In the genomic region with DNA sequence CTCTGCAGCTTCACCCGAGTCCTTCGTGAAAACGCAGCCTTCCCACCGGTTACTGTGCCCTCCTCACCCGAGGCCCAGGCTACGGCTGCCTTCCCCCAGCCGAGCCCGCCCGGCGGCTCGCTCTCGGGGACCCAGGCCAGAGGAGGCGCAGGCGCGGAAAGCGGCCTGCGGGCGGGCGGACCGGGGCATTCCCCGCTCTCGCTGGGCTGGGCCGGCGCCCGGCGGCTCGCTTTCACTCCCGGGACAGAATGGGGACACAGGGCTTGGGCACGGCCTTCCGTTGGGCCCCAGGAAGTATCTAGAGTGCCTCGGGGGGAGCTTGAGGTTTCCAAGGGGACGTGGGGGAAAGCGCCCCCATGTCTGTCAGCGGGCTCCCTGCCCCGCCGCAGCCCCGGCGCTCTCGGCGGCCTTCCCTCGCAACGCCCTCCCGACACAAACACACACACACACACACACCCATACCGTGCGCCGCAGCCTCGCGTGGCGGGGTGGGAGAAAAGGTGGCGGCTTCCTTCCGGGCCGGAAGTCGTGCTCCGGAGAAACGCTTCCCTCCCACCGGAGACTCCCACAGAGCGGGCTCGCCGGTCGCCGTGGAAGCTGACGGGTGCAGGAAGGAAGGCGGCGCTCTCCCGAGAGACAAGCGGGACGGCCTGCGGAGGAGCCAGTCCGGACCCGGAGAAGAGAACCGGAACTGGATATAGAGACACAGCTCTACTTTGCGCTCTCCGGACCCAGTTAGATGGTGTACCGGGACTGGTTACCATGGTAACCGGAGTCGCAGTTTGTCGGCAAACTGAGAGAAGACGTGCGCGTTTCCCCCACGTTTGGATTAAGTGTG, we compare ENCODE assay signal across 8 mouse cellular contexts. TPM values are rescaled to one million over a fixed set of nuclear protein-coding genes. Genes with fewer than 3 reads are reported as not detected.
DNase-seq lines count a peak whose midpoint lies in the region; ATAC-seq and TF ChIP-seq lines count a peak whose summit lies in the region.

Gene Pih1d2 (plus strand): TSS at position 556 of the 838 bp plus-strand sequence.
Gene Nkapd1 (minus strand): TSS at position 699 of the 838 bp plus-strand sequence.

- TF ChIP-seq POLR2A in bone marrow macrophage, adult 2 months (IDR thresholded peaks at IDR 0.05; ENCODE audit: borderline replicate concordance, low read depth, low read length), result 0 out of 2 replicates have a peak, but pooled peaks have one; percentile 49
- peak; percentile 83 for TF ChIP-seq POLR2A in embryonic fibroblast, embryonic 13.5 days (IDR thresholded peaks at IDR 0.05; ENCODE audit: low read depth, low read length)
- TF ChIP-seq POLR2A in liver, adult 2 months (IDR thresholded peaks at IDR 0.05; ENCODE audit: extremely low read depth, insufficient read depth, low read length), result peak; percentile 55; the same call in 1 of the 2 replicates
- peak; percentile 72 for TF ChIP-seq POLR2A in myocyte (IDR thresholded peaks at IDR 0.05; ENCODE audit: insufficient read length, low read depth)

- H3K79me2 ChIP-seq in liver, adult 2 months (ENCODE audit: control insufficient read depth, insufficient read depth, low read length), result peaks cover 3% of the 10 kb centered on the region; the same call in 1 of the 2 replicates
- peaks cover 33% of the 10 kb centered on the region for H3K79me2 ChIP-seq in myocyte (ENCODE audit: control insufficient read depth, insufficient read depth)

- no peaks in the 10 kb centered on the region for H3K27me3 ChIP-seq in heart, embryonic 10.5 days (ENCODE audit: insufficient read depth, poor library complexity, severe bottlenecking)
- no peaks in the 10 kb centered on the region for H3K27me3 ChIP-seq in kidney, embryonic 15.5 days
- no peaks in the 10 kb centered on the region for H3K27me3 ChIP-seq in liver, adult 2 months (ENCODE audit: control insufficient read depth, insufficient read depth, low read length)
- H3K27me3 ChIP-seq in myocyte (ENCODE audit: control insufficient read depth, insufficient read depth, insufficient read length), result no peaks in the 10 kb centered on the region
- H3K27me3 ChIP-seq in splenic B cell, adult 2 months (ENCODE audit: control insufficient read depth, insufficient read depth, low read length, poor library complexity, severe bottlenecking), result no peaks in the 10 kb centered on the region

- peak; percentile 95 for ATAC-seq in kidney, embryonic 15.5 days (replicated peaks; ENCODE audit: low FRiP score)

- no peak for TF ChIP-seq CTCF in bone marrow macrophage, adult 2 months (IDR thresholded peaks at IDR 0.05; ENCODE audit: low read depth, low read length)
- no peak for TF ChIP-seq CTCF in embryonic fibroblast, embryonic 13.5 days (IDR thresholded peaks at IDR 0.05; ENCODE audit: borderline replicate concordance, insufficient read depth, low read length)
- no peak for TF ChIP-seq CTCF in liver, adult 2 months (IDR thresholded peaks at IDR 0.05; ENCODE audit: low read depth, low read length)

- no peaks in the 10 kb centered on the region for H3K9me3 ChIP-seq in heart, embryonic 10.5 days
- H3K9me3 ChIP-seq in kidney, embryonic 15.5 days (replicated peaks), result no peaks in the 10 kb centered on the region

- peaks cover 32% of the 10 kb centered on the region for H3K36me3 ChIP-seq in heart, embryonic 10.5 days
- peaks cover 34% of the 10 kb centered on the region for H3K36me3 ChIP-seq in kidney, embryonic 15.5 days
- H3K36me3 ChIP-seq in liver, adult 2 months (ENCODE audit: control insufficient read depth, insufficient read depth, low read length), result peaks cover 19% of the 10 kb centered on the region; the same call in 1 of the 2 replicates
- H3K36me3 ChIP-seq in myocyte (ENCODE audit: control insufficient read depth, insufficient read depth), result peaks cover 23% of the 10 kb centered on the region
- H3K36me3 ChIP-seq in splenic B cell, adult 2 months (ENCODE audit: control insufficient read depth, insufficient read depth, low read length, poor library complexity, severe bottlenecking), result peaks cover 4% of the 10 kb centered on the region; the same call in 1 of the 2 replicates

- H3K27ac ChIP-seq in bone marrow macrophage, adult 2 months (ENCODE audit: insufficient read depth, low read depth, low read length), result peak within 1 kb of the TSS; percentile 84
- H3K27ac ChIP-seq in embryonic fibroblast, embryonic 13.5 days (ENCODE audit: insufficient read depth, low read length), result peak within 1 kb of the TSS; percentile 75
- peak within 1 kb of the TSS; percentile 94 for H3K27ac ChIP-seq in heart, embryonic 10.5 days
- H3K27ac ChIP-seq in kidney, embryonic 15.5 days, result peak within 1 kb of the TSS; percentile 98
- H3K27ac ChIP-seq in liver, adult 2 months (replicated peaks; ENCODE audit: insufficient read depth, low read depth, low read length), result peak within 1 kb of the TSS; percentile 82

- under 1% methylated on average over 81 of the region's 81 CpGs for whole genome bisulfite sequencing in heart, embryonic 10.5 days
- under 1% methylated on average over 80 of the region's 81 CpGs for WGBS in kidney, embryonic 15.5 days
- WGBS in liver, adult 2 months, result under 1% methylated on average over 78 of the region's 81 CpGs

- peak within 1 kb of the TSS; percentile 80 for H3K4me3 ChIP-seq in bone marrow macrophage, adult 2 months (ENCODE audit: insufficient read depth, low read length)
- peak within 1 kb of the TSS; percentile 87 for H3K4me3 ChIP-seq in embryonic fibroblast, embryonic 13.5 days (ENCODE audit: insufficient read depth, low read length)
- H3K4me3 ChIP-seq in heart, embryonic 10.5 days, result peak within 1 kb of the TSS; percentile 91
- peak within 1 kb of the TSS; percentile 99 for H3K4me3 ChIP-seq in kidney, embryonic 15.5 days (replicated peaks)
- peak within 1 kb of the TSS; percentile 67 for H3K4me3 ChIP-seq in liver, adult 2 months (ENCODE audit: insufficient read depth, low read depth, low read length)
- peak within 1 kb of the TSS; percentile 78 for H3K4me3 ChIP-seq in myocyte

- H3K9ac ChIP-seq in kidney, embryonic 15.5 days, result peak within 1 kb of the TSS; percentile 99
- H3K9ac ChIP-seq in liver, adult 2 months (ENCODE audit: low read depth, low read length), result peak within 1 kb of the TSS; percentile 73

- DNase-seq in A20 (ENCODE audit: low read depth, low spot score), result peak; percentile 96
- DNase-seq in heart, embryonic 10.5 days (ENCODE audit: low spot score), result peak; percentile 94
- DNase-seq in liver, adult 2 months (ENCODE audit: extremely low read depth, low read depth, low spot score), result peak; percentile 82
- DNase-seq in splenic B cell, adult 2 months (ENCODE audit: low read depth, low spot score), result peak; percentile 94

- peak within 1 kb of the TSS; percentile 83 for H3ac ChIP-seq in myocyte (ENCODE audit: control insufficient read depth, insufficient read length)

- H3K4me2 ChIP-seq in kidney, embryonic 15.5 days, result peak within 1 kb of the TSS; percentile 60
- H3K4me2 ChIP-seq in myocyte (ENCODE audit: low read depth), result peak within 1 kb of the TSS; percentile 95

- H3K4me1 ChIP-seq in bone marrow macrophage, adult 2 months (ENCODE audit: control insufficient read depth, insufficient read depth, low read length), result peaks cover 4% of the 10 kb centered on the region
- H3K4me1 ChIP-seq in embryonic fibroblast, embryonic 13.5 days (ENCODE audit: control insufficient read depth, insufficient read depth, low read length), result no peaks in the 10 kb centered on the region
- H3K4me1 ChIP-seq in heart, embryonic 10.5 days, result peaks cover 10% of the 10 kb centered on the region
- H3K4me1 ChIP-seq in kidney, embryonic 15.5 days, result peaks cover 12% of the 10 kb centered on the region
- 0 out of 2 replicates have a peak, but pooled peaks cover 6% of the 10 kb centered on the region for H3K4me1 ChIP-seq in liver, adult 2 months (ENCODE audit: control insufficient read depth, insufficient read depth, low read length)

TF ChIP-seq in myocyte, 11 proteins besides CTCF, POLR2A, EP300 and RAD21:
- TF ChIP-seq TCF3 (IDR thresholded peaks at IDR 0.05; ENCODE audit: insufficient read length, low read depth) (no peak), MAX (IDR thresholded peaks at IDR 0.05; ENCODE audit: low read depth) (no peak), MYOD1 (IDR thresholded peaks at IDR 0.05; ENCODE audit: control insufficient read depth in 1 of 3, insufficient read length in 2 of 3, low read depth in 2 of 3) (peak in 1 of 3 experiments; percentile 21), MYOG (IDR thresholded peaks at IDR 0.05; ENCODE audit: control insufficient read depth in 1 of 3, insufficient read depth in 1 of 3, insufficient read length in 2 of 3, low read depth in 2 of 3) (peak in 1 of 3 experiments; percentile 26), E2F4 (IDR thresholded peaks at IDR 0.05; ENCODE audit: insufficient read depth) (no peak), POLR2AphosphoS2 (IDR thresholded peaks at IDR 0.05; ENCODE audit: insufficient read length, low read depth) (peak; percentile 77)

RNA-seq across cellular contexts. Expression of gene Pih1d2, which starts in this region (rescaled TPM):
- 0.55 TPM in 1 of 2 replicates, not detected in the other for polyA plus RNA-seq in bone marrow macrophage, adult 2 months (2012; ENCODE audit: insufficient read depth, insufficient read length, missing spikeins)
- polyA plus RNA-seq in embryonic fibroblast, embryonic 13.5 days (2011; ENCODE audit: insufficient read length, low read depth, missing spikeins), result 1.4 and 1.5 TPM in 2 replicates
- 3.4 and 5.3 TPM in 2 replicates for polyA plus RNA-seq in heart, embryonic 10.5 days (2016; fragmentation: Nextera tagmentation; extraction: Ambion mirVana)
- polyA plus RNA-seq in kidney, embryonic 15.5 days (2015; fragmentation: Nextera tagmentation; extraction: Ambion mirVana), result 4.9 and 5.6 TPM in 2 replicates
- 0.74 and 1.0 TPM in 2 replicates for total RNA-seq in liver, adult 2 months (2014; rRNA removed)
- 0.24 and 0.47 TPM in 2 replicates for polyA plus RNA-seq in liver, adult 2 months (2012; rRNA removed)
- 2.2 TPM for polyA plus RNA-seq in myocyte (2012; fragmentation: generic; extraction: Trizol)

RNA-seq across cellular contexts. Expression of gene Nkapd1, which starts in this region (rescaled TPM):
- 14.4 and 19.0 TPM in 2 replicates for polyA plus RNA-seq in bone marrow macrophage, adult 2 months (2012; ENCODE audit: insufficient read depth, insufficient read length, missing spikeins)
- polyA plus RNA-seq in embryonic fibroblast, embryonic 13.5 days (2011; ENCODE audit: insufficient read length, low read depth, missing spikeins), result 18.0 and 24.7 TPM in 2 replicates
- polyA plus RNA-seq in heart, embryonic 10.5 days (2016; fragmentation: Nextera tagmentation; extraction: Ambion mirVana), result 14.8 and 20.8 TPM in 2 replicates
- polyA plus RNA-seq in kidney, embryonic 15.5 days (2015; fragmentation: Nextera tagmentation; extraction: Ambion mirVana), result 22.1 and 24.8 TPM in 2 replicates
- 4.0 and 5.8 TPM in 2 replicates for total RNA-seq in liver, adult 2 months (2014; rRNA removed)
- 2.6 and 2.8 TPM in 2 replicates for polyA plus RNA-seq in liver, adult 2 months (2012; rRNA removed)
- polyA plus RNA-seq in myocyte (2012; fragmentation: generic; extraction: Trizol), result 4.8 TPM

Comparison
In these comparisons a context has a peak if more than half of its experiments do, and no peak if none do; other contexts are left out.
1. Peak in every context shown above with its lines: DNase-seq, ATAC-seq, H3K4me3 ChIP-seq and H3K27ac ChIP-seq.